Mouse (Mus musculus) colon, adult 2 months (tissue): Measurements from ENCODE around the gene Ccar1. TPM values are rescaled to one million over a fixed set of nuclear protein-coding genes. Genes with fewer than 3 reads are reported as not detected.

Experiments used
- polyA plus RNA-seq: library from polyadenylated mRNA; depleted of rRNA; stranded (reverse); fragments of >200 nt; gene quantifications from 2 replicates; pipeline ENCODE4 v1.2.3, GENCODE M21; 2012; rRNA removed

Ccar1 gene
- polyA plus RNA-seq, result 47.2 and 50.3 TPM in 2 replicates

DNA sequence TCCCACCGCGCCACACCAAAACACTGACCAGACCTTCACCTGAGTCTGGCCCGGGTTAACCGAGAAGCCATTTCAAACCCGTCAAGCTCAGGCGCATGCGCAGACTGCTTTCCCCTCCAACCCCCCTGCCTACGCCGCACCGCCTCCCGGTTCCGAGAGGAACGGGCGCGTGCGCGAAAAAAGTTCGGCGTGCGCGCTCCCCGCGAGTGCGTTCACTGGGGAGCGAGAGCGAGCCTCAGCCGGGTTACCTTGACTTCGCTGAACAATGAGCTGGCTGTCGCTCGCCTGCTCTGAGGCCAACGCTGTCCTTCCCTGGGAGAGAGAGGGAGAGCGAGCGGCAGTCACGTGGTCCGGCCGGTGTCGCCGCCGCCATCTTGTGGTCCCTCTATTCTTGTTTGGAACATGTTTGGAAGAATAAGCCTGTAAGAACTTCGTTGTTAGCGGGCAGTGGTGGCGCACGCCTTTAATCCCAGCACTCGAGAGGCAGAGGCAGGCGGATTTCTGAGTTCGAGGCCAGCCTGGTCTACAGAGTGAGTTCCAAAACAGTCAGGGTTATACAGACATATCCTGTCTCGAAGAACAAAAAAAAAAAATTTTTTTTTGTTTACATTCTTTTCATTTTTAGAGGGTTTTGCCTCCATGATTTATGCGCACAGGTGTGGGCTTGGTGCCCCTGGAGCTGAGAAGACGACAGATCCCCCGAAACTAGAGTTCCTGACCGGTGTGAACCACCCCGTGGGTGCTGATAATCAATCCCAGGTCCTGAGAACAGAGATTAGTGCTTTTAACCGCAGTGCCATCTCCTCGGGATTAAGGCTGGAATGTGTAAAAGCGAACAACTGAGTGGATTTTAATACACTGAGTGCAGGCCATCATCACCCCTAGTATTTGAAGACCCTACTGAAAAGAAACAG lies at the start of gene Ccar1:
Gene Ccar1, minus strand, starts transcription at position 110 of the 914 bp plus-strand sequence.

DNA sequence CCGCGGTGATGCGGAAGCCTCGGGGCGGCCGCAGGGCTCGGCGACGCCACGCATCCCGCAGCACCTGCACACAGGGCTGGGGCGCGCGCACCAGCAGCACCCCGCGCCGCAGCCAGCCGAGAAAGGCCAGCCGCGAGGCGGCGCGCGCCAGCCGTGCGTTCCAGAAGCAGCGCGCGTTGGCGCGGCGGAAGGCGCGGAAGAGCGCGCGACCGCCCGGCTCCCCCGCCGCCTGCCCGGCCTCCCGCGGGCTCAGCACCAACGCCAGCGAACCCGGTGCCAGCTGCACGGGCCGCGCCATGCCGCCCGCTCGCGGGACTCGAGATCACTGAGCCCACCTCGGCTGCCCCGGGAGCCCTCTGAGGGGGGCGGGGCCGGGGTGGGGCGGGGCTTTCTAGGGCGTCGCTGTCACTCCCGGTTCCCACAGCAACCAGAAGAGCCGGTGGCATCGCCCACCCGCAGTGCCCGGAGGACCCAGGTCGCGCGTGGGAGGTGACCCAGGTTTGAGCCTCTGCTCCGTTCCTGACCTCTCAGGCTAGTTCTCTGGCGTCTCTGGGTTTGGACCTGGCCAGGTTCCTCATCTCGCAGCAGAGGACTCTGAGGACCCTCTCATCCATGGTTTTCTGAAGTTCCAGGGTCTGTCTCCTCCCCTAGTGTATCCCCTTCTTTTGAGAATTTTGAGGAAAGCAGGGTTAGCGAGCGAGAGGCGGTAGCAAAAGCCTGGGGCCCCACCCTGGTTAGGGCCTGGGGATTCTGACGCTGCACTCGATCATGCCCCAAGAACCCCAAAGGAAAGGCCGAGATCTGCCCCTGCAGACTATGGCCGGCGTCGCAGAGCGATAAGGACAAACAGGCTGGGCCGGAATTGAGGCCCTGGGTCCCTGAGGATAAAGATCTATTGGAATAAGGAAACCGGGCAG lies 66.1 kb downstream of the Ccar1 start, which contains the start of gene Stox1:
Gene Stox1, minus strand, starts transcription at position 358 of the 917 bp plus-strand sequence.

Other genes with a start within 250 kb of the Ccar1 start
- gene Kif1bp, start 213.8 kb downstream of the Ccar1 start, polyA plus RNA-seq, result 34.7 and 39.4 TPM in 2 replicates
- 5.8 and 6.5 TPM in 2 replicates for gene Ddx21, start 190.0 kb downstream of the Ccar1 start, polyA plus RNA-seq
- 6.9 and 7.8 TPM in 2 replicates for gene Ddx50, start 141.1 kb downstream of the Ccar1 start, polyA plus RNA-seq
- 0.22 and 0.47 TPM in 2 replicates for gene Stox1, start 66.2 kb downstream of the Ccar1 start, polyA plus RNA-seq
- gene Tet1, start 116.7 kb upstream of the Ccar1 start, polyA plus RNA-seq, result 0.21 and 0.66 TPM in 2 replicates
- 36.0 and 63.4 TPM in 2 replicates for gene Slc25a16, start 128.3 kb upstream of the Ccar1 start, polyA plus RNA-seq
- 2.8 and 3.1 TPM in 2 replicates for gene Dna2, start 154.7 kb upstream of the Ccar1 start, polyA plus RNA-seq
- gene Rufy2, start 187.9 kb upstream of the Ccar1 start, polyA plus RNA-seq, result 1.6 and 2.1 TPM in 2 replicates
- 4.2 and 5.1 TPM in 2 replicates for gene Hnrnph3, start 231.9 kb upstream of the Ccar1 start, polyA plus RNA-seq
- gene Pbld2, start 232.0 kb upstream of the Ccar1 start, polyA plus RNA-seq, result 9.1 and 9.5 TPM in 2 replicates